Mouse (Mus musculus): ENCODE data around the gene Gm47283. TPM values are rescaled to one million over a fixed set of nuclear protein-coding genes. Genes with fewer than 3 reads are reported as not detected.

The Gm47283 gene
- polyA plus RNA-seq (2015; fragmentation: Nextera tagmentation; extraction: Ambion mirVana), result not detected in 2 replicates

GRCm38 (mm10) chrY:90784438-90784837, at the start of gene Gm47283:
TSS of gene Gm47283 (plus strand) at chrY:90784738.

GRCm38 (mm10) chrY:90754721-90755120, 29.8 kb upstream of the Gm47283 start, which contains the start of gene Gm21860:
TSS of gene Gm21860 (minus strand) at chrY:90754821.

GRCm38 (mm10) chrY:90839077-90839476, 54.5 kb downstream of the Gm47283 start, which contains the start of gene Gm21748:
TSS of gene Gm21748 (minus strand) at chrY:90839177.

Other genes starting within 250 kb of the Gm47283 start
- gene Gm21860, start 29.9 kb upstream of the Gm47283 start, polyA plus RNA-seq (2015; fragmentation: Nextera tagmentation; extraction: Ambion mirVana), result not detected in 2 replicates
- gene Gm21748, start 54.4 kb downstream of the Gm47283 start, polyA plus RNA-seq (2015; fragmentation: Nextera tagmentation; extraction: Ambion mirVana), result not detected in 2 replicates